Mouse (Mus musculus) ES-E14 (cell line): ENCODE measurements around the gene Dzip1l.

Experiments used
- HCFC1 ChIP-seq: IDR thresholded peaks from 2 replicates; pipeline ENCODE4 v1.6.1; 2012; ENCODE audit warnings: low read length, inconsistent platforms, borderline replicate concordance; ENCODE audit not compliant: insufficient read depth
- ZNF384 ChIP-seq: IDR thresholded peaks from 2 replicates; pipeline ENCODE4 v1.6.1; 2012; ENCODE audit warnings: low read depth, low read length, inconsistent platforms

GRCm38 (mm10) chr9:99660756-99661155 is 31.5 kb downstream of the Dzip1l start:
- TF ChIP-seq HCFC1 (no peak), ZNF384 (no peak)
